Mouse (Mus musculus) testis, adult 2 months (tissue): ENCODE data around the gene Tbkbp1. TPM values are rescaled to one million over a fixed set of nuclear protein-coding genes. Genes with fewer than 3 reads are reported as not detected.

Source experiments
- H3K27ac ChIP-seq: fragments of 200-500 bp; 2 replicates; pipeline ENCODE4 v1.5.1; 2012; ENCODE audit warnings: low read depth, low read length; ENCODE audit not compliant: control insufficient read depth, insufficient read depth
- H3K27me3 ChIP-seq: fragments of 200-500 bp; 2 replicates; pipeline ENCODE4 v1.6.1; 2012; ENCODE audit warnings: mild to moderate bottlenecking, low read length, moderate library complexity; ENCODE audit not compliant: control insufficient read depth, insufficient read depth
- H3K36me3 ChIP-seq: fragments of 200-500 bp; 2 replicates; pipeline ENCODE4 v1.6.1; 2012; ENCODE audit warnings: mild to moderate bottlenecking, low read length; ENCODE audit not compliant: control insufficient read depth, insufficient read depth
- H3K4me1 ChIP-seq: fragments of 200-500 bp; 2 replicates; pipeline ENCODE4 v1.6.1; 2012; ENCODE audit warnings: low read length; ENCODE audit not compliant: control insufficient read depth, insufficient read depth
- H3K4me3 ChIP-seq: fragments of 200-500 bp; 2 replicates; pipeline ENCODE4 v1.5.1; 2012; ENCODE audit warnings: low read depth, mild to moderate bottlenecking, low read length, moderate library complexity, mixed read lengths; ENCODE audit not compliant: control insufficient read depth
- CTCF ChIP-seq: fragments of 200-500 bp; IDR thresholded peaks from 2 replicates; pipeline ENCODE4 v1.5.1; 2012; ENCODE audit warnings: low read depth, mild to moderate bottlenecking, inconsistent platforms, low read length, moderate library complexity; ENCODE audit not compliant: control insufficient read depth, insufficient read depth, insufficient replicate concordance
- POLR2A ChIP-seq: fragments of 200-500 bp; IDR thresholded peaks from 2 replicates; pipeline ENCODE4 v1.6.1; 2012; ENCODE audit warnings: low read depth, mild to moderate bottlenecking, inconsistent platforms, low read length, moderate library complexity; ENCODE audit not compliant: control insufficient read depth
- polyA plus RNA-seq: library from polyadenylated mRNA; depleted of rRNA; stranded (reverse); fragments of >200 nt; gene quantifications from 2 replicates; pipeline ENCODE4 v1.2.3, GENCODE M21; 2012

Tbkbp1 gene
- polyA plus RNA-seq, 1 experiment: 2.7 TPM

DNA sequence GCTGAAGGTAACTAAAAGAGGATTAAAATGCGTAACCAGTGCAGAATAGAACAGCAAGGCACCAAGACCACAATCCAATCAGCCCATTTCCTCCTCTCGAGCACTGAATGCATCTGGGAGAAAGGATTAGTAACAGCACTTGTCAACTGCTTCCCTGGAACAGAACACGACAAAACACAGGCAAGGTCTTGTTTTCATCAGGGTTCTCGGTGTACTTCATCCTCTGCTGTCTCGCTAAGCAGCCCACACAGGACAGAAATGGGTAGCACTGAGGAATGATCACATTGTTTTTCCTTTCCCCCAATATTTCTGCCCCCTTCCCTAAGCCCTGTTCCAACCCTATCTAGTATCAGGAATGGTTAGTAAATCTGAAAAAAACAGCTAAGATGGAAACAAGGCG lies 9.0 kb upstream of the Tbkbp1 start:
- H3K36me3 ChIP-seq: peaks cover 8% of the 10 kb centered on the region; the same call in 1 of the 2 replicates
- no peak overlapping the region for H3K27ac ChIP-seq

GRCm38 (mm10) chr11:97156999-97157398 lies 5.7 kb upstream of the Tbkbp1 start:
- TF ChIP-seq POLR2A (no peak), CTCF (no peak)
- no peaks in the 10 kb centered on the region; the same call in 1 of the 2 replicates for H3K36me3 ChIP-seq

More for the DNA sequence above, 9.0 kb upstream of the Tbkbp1 start:
- TF ChIP-seq POLR2A (no peak), CTCF (no peak)
- no peaks in the 10 kb centered on the region for H3K4me1 ChIP-seq
- no peak overlapping the region for H3K4me3 ChIP-seq
- H3K27me3 ChIP-seq: no peaks in the 10 kb centered on the region

DNA sequence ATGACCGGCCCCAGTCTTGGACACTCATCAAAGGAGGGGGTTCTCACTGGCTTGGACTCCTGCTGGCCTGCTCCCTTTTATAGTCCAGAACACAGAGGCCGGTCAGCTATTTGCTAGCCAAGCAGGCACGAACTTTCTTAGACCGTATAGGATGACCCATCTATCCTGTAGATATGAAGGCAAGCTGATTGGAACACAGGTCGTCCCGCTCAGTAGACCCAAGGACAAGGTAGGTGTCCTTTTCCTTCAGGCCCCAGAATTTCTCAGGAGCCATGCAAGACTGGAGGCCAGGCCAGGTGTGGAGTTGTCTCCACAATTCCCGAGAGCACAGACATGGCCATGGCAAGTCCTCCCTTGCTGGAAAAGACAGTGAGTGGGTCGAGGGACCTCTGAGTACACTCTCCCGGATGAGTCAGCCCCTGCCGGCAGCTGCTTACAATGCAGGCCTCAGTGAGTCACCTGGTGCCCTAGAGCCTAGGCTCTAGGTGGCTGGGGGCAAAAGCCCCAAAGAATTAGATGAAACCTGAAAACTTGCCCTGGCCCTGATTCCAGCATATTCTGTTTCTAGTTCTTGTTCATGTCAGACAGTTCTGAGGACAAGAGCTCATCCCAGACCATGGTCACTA lies 1.5 kb upstream of the Tbkbp1 start:
- Histone ChIP-seq H3K4me3 (no peak overlapping the region), H3K27ac (no peak overlapping the region), H3K4me1 (peaks cover 10% of the 10 kb centered on the region), H3K36me3 (no peaks in the 10 kb centered on the region), H3K27me3 (no peaks in the 10 kb centered on the region)
- TF ChIP-seq CTCF (no peak), POLR2A (no peak)

More at GRCm38 (mm10) chr11:97156999-97157398, 5.7 kb upstream of the Tbkbp1 start:
- Histone ChIP-seq H3K27ac (no peak overlapping the region), H3K4me3 (no peak overlapping the region), H3K27me3 (no peaks in the 10 kb centered on the region), H3K4me1 (peaks cover 2% of the 10 kb centered on the region)

GRCm38 (mm10) chr11:97152023-97152426 lies 730 bp upstream of the Tbkbp1 start:
- no peaks in the 10 kb centered on the region for H3K27me3 ChIP-seq
- no peaks in the 10 kb centered on the region for H3K36me3 ChIP-seq
- no peak overlapping the region for H3K27ac ChIP-seq
- no peak overlapping the region for H3K4me3 ChIP-seq
- TF ChIP-seq POLR2A: no peak
- no peak for TF ChIP-seq CTCF
- H3K4me1 ChIP-seq: peaks cover 10% of the 10 kb centered on the region

DNA sequence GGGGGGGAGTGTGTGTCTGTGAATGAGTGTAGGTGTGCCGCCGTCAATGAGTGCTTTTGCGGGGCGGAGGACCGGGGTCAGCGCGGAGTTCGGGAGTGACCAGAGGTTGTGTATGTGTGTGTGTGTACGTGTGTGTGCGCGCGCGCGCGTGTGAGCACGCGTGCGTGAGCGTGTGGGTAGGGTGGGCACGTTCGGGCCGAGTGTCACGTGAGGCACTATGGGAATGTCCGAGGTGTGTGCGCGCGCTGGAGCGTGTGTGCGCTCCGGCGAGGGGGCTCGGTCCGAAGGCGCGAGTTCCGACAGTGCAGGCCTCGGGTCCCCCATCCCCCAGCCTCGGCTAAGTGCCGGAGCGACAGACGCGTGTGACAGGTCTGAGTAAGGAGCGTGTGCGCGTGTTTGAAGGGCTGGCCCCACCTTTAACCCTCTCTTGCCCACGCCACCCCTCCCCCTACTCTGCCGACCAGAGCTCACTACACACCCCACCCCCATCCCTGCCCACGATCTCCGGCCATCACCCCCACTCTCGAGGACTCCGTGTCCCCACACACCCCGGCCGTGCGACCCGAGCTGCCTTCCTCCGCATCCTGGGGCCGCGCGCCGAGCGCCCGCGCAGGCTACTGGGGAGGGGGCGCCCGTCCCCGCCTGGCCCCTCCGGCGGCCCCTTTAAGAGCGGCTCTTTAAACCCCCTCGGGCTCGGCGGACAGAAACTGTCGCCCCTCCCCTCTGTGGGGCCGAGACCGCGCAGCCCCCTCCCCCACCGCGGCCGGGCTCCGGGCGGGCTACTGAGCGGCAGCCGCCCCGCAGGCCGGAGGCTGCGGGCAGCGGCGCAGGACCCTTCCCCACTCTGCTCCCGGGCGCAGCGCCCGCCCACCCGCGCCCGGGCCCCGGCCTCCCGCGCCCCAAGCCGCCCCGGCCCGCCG lies 624 bp downstream of the Tbkbp1 start:
- Histone ChIP-seq H3K27me3 (no peaks in the 10 kb centered on the region), H3K4me1 (peaks cover 10% of the 10 kb centered on the region), H3K36me3 (no peaks in the 10 kb centered on the region), H3K4me3 (peak overlapping the region; percentile 49), H3K27ac (peak overlapping the region; percentile 0; the same call in 1 of the 2 replicates)
- TF ChIP-seq POLR2A: peak; percentile 16
- TF ChIP-seq CTCF: no peak

- no peaks in the 10 kb centered on the region for H3K36me3 ChIP-seq
- peak overlapping the region; percentile 0; the same call in 1 of the 2 replicates for H3K27ac ChIP-seq
- TF ChIP-seq CTCF (no peak), POLR2A (no peak)
- H3K4me1 ChIP-seq: peaks cover 10% of the 10 kb centered on the region
- H3K27me3 ChIP-seq: no peaks in the 10 kb centered on the region
- peak overlapping the region; percentile 49 for H3K4me3 ChIP-seq
Observed at GRCm38 (mm10) chr11:97149995-97150410, 1.3 kb downstream of the Tbkbp1 start.

DNA sequence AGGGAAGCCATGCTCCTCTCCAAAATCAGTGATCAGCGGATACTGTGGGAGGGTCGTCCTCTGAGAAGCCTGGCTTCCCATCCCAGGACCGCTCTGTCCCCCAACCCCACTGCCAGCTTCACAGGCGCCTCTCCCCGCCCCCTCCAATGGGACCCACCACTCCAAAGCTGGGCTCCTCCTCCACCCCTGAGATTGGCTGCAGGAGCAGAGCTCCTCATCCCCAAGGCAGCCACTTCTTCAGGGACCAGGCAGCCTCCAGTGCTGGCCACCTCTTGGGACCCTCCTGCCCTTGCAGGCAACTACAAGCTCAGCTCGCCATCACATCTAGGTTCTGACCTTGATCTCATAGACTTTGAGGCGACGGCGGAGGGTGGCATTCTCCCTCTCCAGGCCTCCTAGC lies 2.3 kb downstream of the Tbkbp1 start:
- TF ChIP-seq POLR2A (no peak), CTCF (no peak)
- Histone ChIP-seq H3K4me3 (no peak overlapping the region), H3K36me3 (no peaks in the 10 kb centered on the region), H3K27me3 (no peaks in the 10 kb centered on the region), H3K4me1 (peaks cover 10% of the 10 kb centered on the region), H3K27ac (no peak overlapping the region)
